Mouse (Mus musculus) hindbrain, embryonic 11.5 days (tissue): ENCODE data around the gene Olfr113. TPM values are rescaled to one million over a fixed set of nuclear protein-coding genes. Genes with fewer than 3 reads are reported as not detected.
"Not testable (repeated sequence)": the region's sequence is repeated elsewhere in the genome, so short reads cannot be mapped to it uniquely, and the experiment has no call there.

Source experiments
- ATAC-seq: fragments of 200-750 bp; cut with Nextera tagmentation; 2 replicates; pipeline ENCODE4 v1.8.0; 2017; ENCODE audit warnings: mild to moderate bottlenecking, moderate TSS enrichment, moderate library complexity; ENCODE audit not compliant: low FRiP score
- DNase-seq: peaks from one replicate; pipeline ENCODE4 v3.0.0-alpha.2; 2015; ENCODE audit warnings: low spot score
- H3K27ac ChIP-seq: fragments of 300-500 bp; sonication (generic); 2 replicates; pipeline ENCODE4 v1.5.1; 2014; ENCODE audit warnings: mild to moderate bottlenecking, low read depth, low read length
- H3K27me3 ChIP-seq: fragments of 300-500 bp; sonication (generic); 2 replicates; pipeline ENCODE4 v1.6.1; 2014; ENCODE audit warnings: mild to moderate bottlenecking, low read length, moderate library complexity, mixed read lengths; ENCODE audit not compliant: control insufficient read depth, insufficient read depth
- H3K36me3 ChIP-seq: fragments of 300-500 bp; sonication (generic); 2 replicates; pipeline ENCODE4 v1.6.1; 2014; ENCODE audit warnings: mild to moderate bottlenecking, low read length, moderate library complexity, mixed read lengths; ENCODE audit not compliant: control insufficient read depth, insufficient read depth
- H3K4me1 ChIP-seq: fragments of 300-500 bp; sonication (generic); replicated peaks from 2 replicates; pipeline ENCODE4 v1.6.1; 2014; ENCODE audit warnings: low read length, mixed read lengths; ENCODE audit not compliant: control insufficient read depth, insufficient read depth
- H3K4me2 ChIP-seq: fragments of 300-500 bp; sonication (generic); replicated peaks from 2 replicates; pipeline ENCODE4 v1.6.1; 2014; ENCODE audit warnings: mild to moderate bottlenecking, low read depth, low read length
- H3K4me3 ChIP-seq: fragments of 300-500 bp; sonication (generic); 2 replicates; pipeline ENCODE4 v1.5.1; 2014; ENCODE audit warnings: low read depth, low read length
- H3K9ac ChIP-seq: fragments of 300-500 bp; sonication (generic); 2 replicates; pipeline ENCODE4 v1.6.1; 2014; ENCODE audit warnings: low read depth, low read length
- H3K9me3 ChIP-seq: fragments of 300-500 bp; sonication (generic); 2 replicates; pipeline ENCODE4 v1.6.1; 2016; ENCODE audit warnings: low read length; ENCODE audit not compliant: control insufficient read depth
- WGBS: fragments of 180-500 bp; shearing (Covaris S2); extraction: QIAGEN DNeasy Blood & Tissue Kit; methylation state at CpG from one replicate; pipeline ENCODE4 v1.1.7; 2014; 5-methylcytosine and 5-hydroxymethylcytosine counted together
- polyA plus RNA-seq: library from polyadenylated mRNA; unstranded; fragments of >200 nt; fragmentation: Nextera tagmentation; extraction: Ambion mirVana; gene quantifications from 2 replicates; pipeline ENCODE4 v1.2.1, GENCODE M21; 2014

Gene Olfr113
- not detected in 2 replicates for polyA plus RNA-seq

GRCm38 (mm10) chr17:37577563-37577962, at the start of gene Olfr113:
Gene Olfr113, minus strand, starts transcription at chr17:37577663.
- no peak for DNase-seq
- Histone ChIP-seq H3K27me3 (no peaks in the 10 kb centered on the region), H3K4me3 (no peak within 1 kb of the TSS), H3K9ac (no peak within 1 kb of the TSS), H3K36me3 (no peaks in the 10 kb centered on the region), H3K4me2 (no peak within 1 kb of the TSS), H3K9me3 (no peaks in the 10 kb centered on the region), H3K4me1 (no peaks in the 10 kb centered on the region), H3K27ac (no peak within 1 kb of the TSS)
- ATAC-seq = no peak

- Histone ChIP-seq H3K36me3 (no peaks in the 10 kb centered on the region), H3K27ac (no peak within 1 kb of the TSS), H3K4me2 (no peak within 1 kb of the TSS), H3K27me3 (no peaks in the 10 kb centered on the region), H3K9me3 (no peaks in the 10 kb centered on the region), H3K9ac (no peak within 1 kb of the TSS), H3K4me1 (no peaks in the 10 kb centered on the region), H3K4me3 (no peak within 1 kb of the TSS)
- WGBS = 93% methylated on average over 2 of the region's 2 CpGs
- no peak for ATAC-seq
- no peak for DNase-seq
These were observed 49.5 kb upstream of the Olfr113 start, which contains the start of the genes Olfr115 and Olfr116 for GRCm38 (mm10) chr17:37627009-37627408. Gene Olfr115, minus strand, starts transcription at chr17:37627109. Gene Olfr116, minus strand, starts transcription at chr17:37627199.

- no peak for ATAC-seq
- Histone ChIP-seq H3K36me3 (no peaks in the 10 kb centered on the region), H3K27me3 (no peaks in the 10 kb centered on the region), H3K4me3 (no peak within 1 kb of the TSS), H3K9ac (no peak within 1 kb of the TSS), H3K9me3 (no peaks in the 10 kb centered on the region), H3K27ac (no peak within 1 kb of the TSS), H3K4me2 (no peak within 1 kb of the TSS), H3K4me1 (no peaks in the 10 kb centered on the region)
- DNase-seq = no peak
These were observed 15.2 kb upstream of the Olfr113 start, which contains the start of gene Olfr114 for GRCm38 (mm10) chr17:37592643-37593042. Gene Olfr114, minus strand, starts transcription at chr17:37592743.

GRCm38 (mm10) chr17:37569351-37569750, 8.1 kb downstream of the Olfr113 start, which contains the start of gene Olfr112:
Gene Olfr112, minus strand, starts transcription at chr17:37569451.
- H3K4me1 ChIP-seq = no peaks in the 10 kb centered on the region
- H3K27ac ChIP-seq = no peak within 1 kb of the TSS
- no peak within 1 kb of the TSS for H3K9ac ChIP-seq
- no peak within 1 kb of the TSS for H3K4me2 ChIP-seq
- no peaks in the 10 kb centered on the region for H3K9me3 ChIP-seq
- H3K36me3 ChIP-seq = no peaks in the 10 kb centered on the region
- ATAC-seq (no peak), DNase-seq (no peak)
- H3K4me3 ChIP-seq = no peak within 1 kb of the TSS
- no peaks in the 10 kb centered on the region for H3K27me3 ChIP-seq

- H3K36me3 ChIP-seq = no peaks in the 10 kb centered on the region
- H3K4me1 ChIP-seq = no peaks in the 10 kb centered on the region
- no peaks in the 10 kb centered on the region for H3K27me3 ChIP-seq
- H3K9me3 ChIP-seq = no peaks in the 10 kb centered on the region
- no peak for ATAC-seq
- no peak overlapping the region for H3K27ac ChIP-seq
- no peak for DNase-seq
- 73% methylated on average over 1 of the region's 1 CpGs for WGBS
- H3K4me2 ChIP-seq = no peak overlapping the region
- H3K4me3 ChIP-seq = no peak overlapping the region
- no peak overlapping the region for H3K9ac ChIP-seq
These were observed 18.4 kb downstream of the Olfr113 start for GRCm38 (mm10) chr17:37558913-37559615.

- no peaks in the 10 kb centered on the region for H3K36me3 ChIP-seq
- ATAC-seq = no peak
- no peak overlapping the region for H3K4me2 ChIP-seq
- DNase-seq = no peak
- 66% methylated on average over 3 of the region's 3 CpGs for WGBS
- no peak overlapping the region for H3K27ac ChIP-seq
- H3K4me3 ChIP-seq = no peak overlapping the region
- H3K4me1 ChIP-seq = no peaks in the 10 kb centered on the region
- no peak overlapping the region for H3K9ac ChIP-seq
- no peaks in the 10 kb centered on the region for H3K27me3 ChIP-seq
- no peaks in the 10 kb centered on the region for H3K9me3 ChIP-seq
These were observed 33.5 kb downstream of the Olfr113 start for GRCm38 (mm10) chr17:37543800-37544435.

GRCm38 (mm10) chr17:37541454-37542119, 35.9 kb downstream of the Olfr113 start:
- Histone ChIP-seq H3K4me2 (no peak overlapping the region), H3K36me3 (no peaks in the 10 kb centered on the region), H3K4me1 (no peaks in the 10 kb centered on the region), H3K9me3 (no peaks in the 10 kb centered on the region), H3K27ac (no peak overlapping the region), H3K9ac (no peak overlapping the region), H3K4me3 (no peak overlapping the region), H3K27me3 (no peaks in the 10 kb centered on the region)
- WGBS = 77% methylated on average over 3 of the region's 4 CpGs
- no peak for DNase-seq
- ATAC-seq = no peak

- 74% methylated on average over 1 of the region's 1 CpGs for WGBS
- not testable (repeated sequence) for H3K9ac ChIP-seq
These were observed 39.0 kb downstream of the Olfr113 start for GRCm38 (mm10) chr17:37538416-37538815.

More at GRCm38 (mm10) chr17:37538416-37538815, 39.0 kb downstream of the Olfr113 start:
- not testable (repeated sequence) for ATAC-seq, H3K9me3 ChIP-seq, H3K27ac ChIP-seq, DNase-seq, H3K4me3 ChIP-seq, H3K4me2 ChIP-seq, H3K4me1 ChIP-seq, H3K27me3 ChIP-seq, H3K36me3 ChIP-seq
